Mouse (Mus musculus): Measurements from ENCODE around the gene Klhl7.

The Klhl7 gene

GRCm38 (mm10) chr5:24100106-24100809, at the start of gene Klhl7:
Gene Klhl7, plus strand, starts transcription at chr5:24100605.
- DNase-seq (ENCODE audit: low read depth in 2 of 2, low spot score in 2 of 2), result peak; percentile 61 to 73

DNA sequence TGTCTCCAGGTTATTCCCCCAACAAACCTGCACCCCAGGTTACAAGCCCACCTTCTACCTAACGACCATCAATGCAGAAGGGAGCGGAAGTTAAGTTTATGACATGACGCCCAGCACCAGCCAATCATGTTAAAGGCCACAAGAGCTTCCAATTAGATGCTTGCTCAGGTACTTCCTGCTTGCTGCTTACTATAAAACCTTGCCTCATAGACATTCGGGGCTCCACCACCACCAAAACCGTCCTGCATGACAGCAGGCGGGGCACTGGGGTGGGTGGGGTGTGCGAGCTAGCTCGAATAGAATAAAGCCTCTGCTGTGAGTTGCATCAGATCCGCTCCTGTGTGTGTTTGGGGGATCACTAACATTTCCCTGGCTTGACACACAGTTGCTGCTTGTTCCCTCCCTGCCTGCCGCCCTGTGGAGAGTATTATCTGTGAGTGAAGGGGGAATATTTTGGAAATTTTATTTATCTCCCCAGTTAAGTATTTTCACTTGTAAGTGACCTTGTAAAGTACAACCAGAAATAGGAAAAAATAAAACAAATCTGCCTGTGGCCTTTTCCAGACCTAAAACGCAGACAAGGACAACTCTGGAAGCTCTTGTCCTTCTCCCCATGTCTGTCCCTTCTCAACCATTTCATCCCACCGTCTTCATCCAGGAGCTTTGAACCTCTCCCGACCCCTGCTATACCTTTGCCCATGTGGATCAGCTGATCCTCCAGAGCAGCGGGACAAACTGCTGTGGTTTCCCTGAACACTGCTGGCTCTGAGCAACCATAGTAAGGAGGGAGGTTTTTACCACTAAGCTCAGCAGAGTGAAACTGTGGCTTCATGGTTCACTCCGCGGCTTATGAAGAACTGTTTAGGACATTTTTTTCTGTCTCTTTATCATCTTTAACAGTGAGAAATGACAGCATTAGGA, 48.4 kb upstream of the Klhl7 start:
- no peak for DNase-seq (ENCODE audit: low read depth in 2 of 2, low spot score in 2 of 2)

GRCm38 (mm10) chr5:24053245-24054190, 46.9 kb upstream of the Klhl7 start:
- DNase-seq (ENCODE audit: low read depth in 2 of 2, low spot score in 2 of 2), result no peak

GRCm38 (mm10) chr5:24054382-24054781, 46.0 kb upstream of the Klhl7 start:
- no peak for DNase-seq (ENCODE audit: low read depth in 2 of 2, low spot score in 2 of 2)

GRCm38 (mm10) chr5:24056865-24057264, 43.5 kb upstream of the Klhl7 start:
- DNase-seq (ENCODE audit: low read depth in 2 of 2, low spot score in 2 of 2), result no peak

DNA sequence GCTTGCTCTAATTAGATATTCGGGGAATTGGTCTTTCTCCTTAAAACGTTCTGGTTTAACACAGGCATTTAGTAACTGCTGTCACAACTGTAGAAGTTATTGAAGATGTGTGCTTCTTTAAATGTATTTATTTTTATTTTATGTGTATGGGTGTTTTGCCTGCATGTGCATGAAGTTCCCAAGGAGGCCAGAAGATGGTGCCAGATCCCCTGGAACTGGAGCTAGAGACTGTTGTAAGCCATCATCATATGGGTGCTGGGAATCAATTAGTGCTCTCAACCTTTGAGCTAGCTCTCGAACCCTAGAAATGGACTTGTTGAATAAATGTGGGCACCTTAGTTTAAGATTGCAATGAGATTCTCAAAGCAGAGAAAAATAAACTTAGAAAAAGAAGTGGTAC, 42.8 kb upstream of the Klhl7 start:
- DNase-seq (ENCODE audit: low read depth in 2 of 2, low spot score in 2 of 2), result no peak

DNA sequence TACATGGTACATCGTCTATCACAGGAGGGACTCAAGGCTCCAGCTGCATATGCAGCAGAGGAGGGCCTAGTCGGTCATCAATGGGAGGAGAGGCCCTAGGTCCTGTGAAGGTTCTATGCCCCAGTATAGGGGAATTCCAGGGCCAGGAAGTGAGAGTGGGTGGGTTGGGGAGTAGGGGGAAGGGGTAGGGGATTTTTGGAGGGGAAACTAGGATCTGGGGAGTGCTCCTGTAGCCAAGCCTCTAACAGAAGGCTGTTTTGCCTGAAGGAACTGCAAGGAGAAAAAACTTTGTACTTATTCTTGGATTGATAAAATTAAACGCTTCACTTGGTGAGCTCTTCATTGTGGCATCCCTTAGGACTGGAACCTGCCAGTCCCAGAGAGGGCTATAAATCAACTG, 39.5 kb upstream of the Klhl7 start:
- no peak for DNase-seq (ENCODE audit: low read depth in 2 of 2, low spot score in 2 of 2)

- DNase-seq (ENCODE audit: low read depth in 2 of 2, low spot score in 2 of 2), result no peak
Measured at GRCm38 (mm10) chr5:24063034-24063433, 37.4 kb upstream of the Klhl7 start.

DNA sequence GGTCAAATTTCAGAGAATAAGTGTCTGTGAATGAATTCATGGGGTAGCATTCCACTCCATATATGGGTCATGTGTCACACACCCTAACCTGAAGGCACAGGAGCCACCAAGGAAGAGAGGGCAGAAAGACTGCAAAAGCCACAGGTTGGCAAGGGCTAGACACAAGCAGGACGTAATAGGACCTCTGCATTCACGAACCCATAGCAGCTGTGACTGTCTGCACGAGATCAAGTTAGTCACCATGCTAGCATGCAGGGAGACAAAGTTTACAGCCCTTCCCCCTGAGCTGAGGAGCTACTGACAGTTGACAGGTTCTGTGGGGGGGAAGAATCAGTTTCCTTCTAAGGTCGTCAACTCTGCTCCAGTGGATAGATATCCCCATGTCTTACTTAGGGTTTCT, 36.9 kb upstream of the Klhl7 start:
- no peak for DNase-seq (ENCODE audit: low read depth in 2 of 2, low spot score in 2 of 2)

DNA sequence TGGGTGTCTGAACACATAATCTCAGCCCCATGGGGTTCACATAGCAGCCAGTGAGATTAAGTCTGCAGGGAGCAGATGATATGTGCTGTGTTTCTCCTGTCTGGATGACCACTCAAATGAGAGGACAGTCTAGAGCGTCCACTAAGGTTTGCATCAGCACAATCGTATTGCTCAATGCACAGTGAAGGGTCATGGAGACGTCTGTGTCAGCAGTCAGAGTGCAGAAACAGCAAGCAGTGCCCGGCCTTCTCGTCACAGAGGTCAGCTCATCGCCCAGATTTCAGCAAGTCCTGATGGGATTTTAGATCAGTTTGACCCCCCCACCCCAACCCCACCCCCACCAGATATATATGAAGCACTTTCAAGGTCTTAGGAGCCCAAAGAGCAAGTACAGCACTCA, 31.4 kb upstream of the Klhl7 start:
- DNase-seq (ENCODE audit: low read depth in 2 of 2, low spot score in 2 of 2), result no peak

- DNase-seq (ENCODE audit: low read depth in 2 of 2, low spot score in 2 of 2), result no peak
Measured at GRCm38 (mm10) chr5:24072031-24072430, 28.4 kb upstream of the Klhl7 start.

- DNase-seq (ENCODE audit: low read depth in 2 of 2, low spot score in 2 of 2), result peak; percentile 3 to 36
Measured at GRCm38 (mm10) chr5:24076986-24077718, 23.3 kb upstream of the Klhl7 start.

DNA sequence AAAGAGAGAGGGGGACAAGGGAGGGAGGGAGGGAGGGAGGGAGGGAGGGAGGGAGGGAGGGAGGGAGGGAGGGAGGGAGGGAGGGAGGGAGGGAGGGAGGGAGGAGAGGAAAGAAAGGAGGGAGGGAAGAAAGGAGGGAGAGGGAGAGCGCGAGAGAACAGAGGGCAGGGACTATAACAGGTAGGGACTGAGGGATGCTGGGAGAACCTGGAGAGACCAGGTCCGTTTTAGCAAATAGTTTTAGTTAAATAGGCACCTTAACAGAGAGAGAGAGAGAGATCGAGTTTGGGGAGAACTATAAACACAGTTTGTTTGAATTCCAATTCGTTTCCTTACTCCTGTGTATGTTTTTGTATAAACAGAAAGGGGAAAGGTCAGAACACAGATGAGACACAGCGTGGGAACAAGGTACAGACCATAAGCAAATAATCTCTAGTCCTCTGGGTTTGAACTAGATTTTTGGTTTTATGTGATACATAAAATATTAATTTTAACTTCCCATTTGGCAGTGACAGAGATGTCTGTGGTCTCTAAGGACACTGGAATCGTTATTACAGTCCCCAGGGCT, 22.6 kb upstream of the Klhl7 start:
- no peak for DNase-seq (ENCODE audit: low read depth in 2 of 2, low spot score in 2 of 2)

GRCm38 (mm10) chr5:24078420-24079179, 21.8 kb upstream of the Klhl7 start:
- no peak for DNase-seq (ENCODE audit: low read depth in 2 of 2, low spot score in 2 of 2)

- DNase-seq (ENCODE audit: low read depth in 2 of 2, low spot score in 2 of 2), result no peak
Measured at GRCm38 (mm10) chr5:24080826-24081225, 19.6 kb upstream of the Klhl7 start.

DNA sequence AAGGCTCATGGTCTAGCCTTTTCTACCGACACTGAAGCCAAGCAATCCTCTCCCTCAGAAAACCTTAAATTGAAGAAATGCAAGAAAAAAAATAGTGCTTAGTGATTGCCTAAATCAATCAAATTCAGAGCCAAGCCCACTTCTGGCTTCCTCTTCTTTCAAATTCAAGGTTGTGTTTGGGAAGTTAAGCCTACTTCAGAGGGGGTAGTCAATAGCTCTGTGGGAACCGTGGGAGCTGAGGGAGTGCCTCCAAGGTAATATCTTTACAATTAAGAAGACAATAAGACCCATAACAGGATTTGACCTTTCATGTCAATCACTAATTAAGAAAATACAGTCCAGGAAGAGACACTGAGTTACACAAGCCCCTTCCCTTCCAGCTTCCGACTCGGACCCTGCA, 15.6 kb upstream of the Klhl7 start:
- DNase-seq (ENCODE audit: low read depth in 2 of 2, low spot score in 2 of 2), result no peak

GRCm38 (mm10) chr5:24086241-24086640, 14.2 kb upstream of the Klhl7 start:
- no peak for DNase-seq (ENCODE audit: low read depth in 2 of 2, low spot score in 2 of 2)

DNA sequence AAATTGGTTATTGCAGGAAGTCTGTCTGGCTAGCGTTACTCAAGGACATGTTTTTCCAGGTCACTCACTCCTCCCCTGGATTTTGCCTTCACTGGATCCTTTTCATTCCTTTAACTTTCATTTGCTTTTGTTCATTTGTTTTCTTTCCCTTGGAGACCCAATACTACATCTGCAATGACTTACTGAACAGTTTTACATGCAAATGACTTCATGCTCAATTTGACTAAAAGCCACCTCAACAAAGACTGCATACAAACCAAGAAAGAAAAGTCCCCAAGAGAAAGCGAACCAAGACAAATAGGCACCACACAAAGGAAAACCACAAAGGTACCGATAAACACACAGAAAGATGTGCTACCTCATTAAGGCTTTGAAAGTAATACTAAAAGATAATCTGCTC, 13.5 kb upstream of the Klhl7 start:
- no peak for DNase-seq (ENCODE audit: low read depth in 2 of 2, low spot score in 2 of 2)

GRCm38 (mm10) chr5:24088451-24088850, 12.0 kb upstream of the Klhl7 start:
- no peak for DNase-seq (ENCODE audit: low read depth in 2 of 2, low spot score in 2 of 2)

DNA sequence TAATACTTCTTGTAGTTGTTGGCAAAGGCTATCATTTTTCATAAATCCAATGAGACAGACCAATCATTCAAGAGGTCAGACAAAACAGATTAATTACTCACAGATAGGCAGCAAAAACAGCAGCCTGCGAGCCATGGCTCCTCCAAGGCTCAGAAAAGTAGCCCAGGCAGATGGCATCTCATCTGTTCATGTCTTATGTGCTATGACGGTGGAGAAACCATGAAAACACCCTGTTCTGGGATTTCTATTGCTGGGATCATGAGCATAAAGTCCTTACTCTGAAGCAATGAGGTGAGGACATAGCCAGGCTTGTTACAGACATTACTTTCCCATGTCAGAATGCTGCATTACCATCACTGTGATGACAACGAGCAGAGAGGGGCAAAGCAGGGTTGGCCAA, 7.9 kb upstream of the Klhl7 start:
- no peak for DNase-seq (ENCODE audit: low read depth in 2 of 2, low spot score in 2 of 2)
